Mouse (Mus musculus) heart, embryonic 11.5 days (tissue): ENCODE measurements around the gene Fto. TPM values are rescaled to one million over a fixed set of nuclear protein-coding genes. Genes with fewer than 3 reads are reported as not detected.
A peak's percentile ranks its signal among the peaks of the same experiment; 100 is the strongest.

Experiments used
- ATAC-seq: fragments of 200-750 bp; cut with Nextera tagmentation; replicated peaks from 2 replicates; pipeline ENCODE4 v1.8.0; 2017; ENCODE audit warnings: moderate library complexity; ENCODE audit not compliant: insufficient number of reproducible peaks, low FRiP score, low TSS enrichment
- H3K27ac ChIP-seq: fragments of 300-500 bp; sonication (generic); 2 replicates; pipeline ENCODE4 v1.5.1; 2014; ENCODE audit warnings: mild to moderate bottlenecking, low read depth, low read length
- H3K27me3 ChIP-seq: fragments of 300-500 bp; sonication (generic); 2 replicates; pipeline ENCODE4 v1.6.1; 2014; ENCODE audit warnings: mild to moderate bottlenecking, low read length, mixed read lengths; ENCODE audit not compliant: control insufficient read depth, insufficient read depth
- H3K36me3 ChIP-seq: fragments of 300-500 bp; sonication (generic); 2 replicates; pipeline ENCODE4 v1.6.1; 2014; ENCODE audit warnings: mild to moderate bottlenecking, low read length, moderate library complexity, mixed read lengths; ENCODE audit not compliant: control insufficient read depth, insufficient read depth
- H3K4me1 ChIP-seq: fragments of 300-500 bp; sonication (generic); 2 replicates; pipeline ENCODE4 v1.6.1; 2014; ENCODE audit warnings: low read length; ENCODE audit not compliant: control insufficient read depth, insufficient read depth
- H3K4me2 ChIP-seq: fragments of 300-500 bp; sonication (generic); 2 replicates; pipeline ENCODE4 v1.6.1; 2014; ENCODE audit warnings: mild to moderate bottlenecking, moderate library complexity
- H3K4me3 ChIP-seq: fragments of 300-500 bp; sonication (generic); 2 replicates; pipeline ENCODE4 v1.5.1; 2014; ENCODE audit warnings: low read depth, low read length
- H3K9ac ChIP-seq: fragments of 300-500 bp; sonication (generic); 2 replicates; pipeline ENCODE4 v1.6.1; 2014; ENCODE audit warnings: mild to moderate bottlenecking, low read depth, low read length, moderate library complexity
- H3K9me3 ChIP-seq: fragments of 300-500 bp; sonication (generic); replicated peaks from 2 replicates; pipeline ENCODE4 v1.6.1; 2016; ENCODE audit warnings: low read length; ENCODE audit not compliant: control insufficient read depth
- WGBS: fragments of 180-500 bp; shearing (Covaris S2); extraction: QIAGEN DNeasy Blood & Tissue Kit; methylation state at CpG from one replicate; pipeline ENCODE4 v1.1.7; 2014; ENCODE audit not compliant: insufficient replicate concordance; 5-methylcytosine and 5-hydroxymethylcytosine counted together
- polyA plus RNA-seq: library from polyadenylated mRNA; unstranded; fragments of >200 nt; fragmentation: Nextera tagmentation; extraction: Ambion mirVana; gene quantifications from 2 replicates; pipeline ENCODE4 v1.2.1, GENCODE M21; 2014

Gene Fto
- polyA plus RNA-seq, 1 experiment from 2014 or later: 70.1 TPM

GRCm38 (mm10) chr8:91557041-91557587 is 243.8 kb downstream of the Fto start:
- H3K27ac ChIP-seq: no peak overlapping the region
- H3K9me3 ChIP-seq: no peaks in the 10 kb centered on the region
- H3K4me3 ChIP-seq: no peak overlapping the region
- no peak overlapping the region for H3K9ac ChIP-seq
- 87% methylated on average over 5 of the region's 5 CpGs for WGBS
- no peak overlapping the region for H3K4me2 ChIP-seq
- H3K27me3 ChIP-seq: no peaks in the 10 kb centered on the region
- ATAC-seq: no peak
- peaks cover 28% of the 10 kb centered on the region for H3K4me1 ChIP-seq
- no peaks in the 10 kb centered on the region for H3K36me3 ChIP-seq

GRCm38 (mm10) chr8:91558408-91558807 is 245.1 kb downstream of the Fto start:
- WGBS: 44% methylated on average over 6 of the region's 6 CpGs
- no peak overlapping the region for H3K4me3 ChIP-seq
- ATAC-seq: 0 out of 2 replicates have a peak, but pooled peaks have one; percentile 22
- no peaks in the 10 kb centered on the region for H3K27me3 ChIP-seq
- H3K9ac ChIP-seq: no peak overlapping the region
- no peak overlapping the region; the same call in 1 of the 2 replicates for H3K4me2 ChIP-seq
- H3K36me3 ChIP-seq: no peaks in the 10 kb centered on the region
- H3K27ac ChIP-seq: no peak overlapping the region
- peaks cover 27% of the 10 kb centered on the region for H3K4me1 ChIP-seq
- H3K9me3 ChIP-seq: no peaks in the 10 kb centered on the region

GRCm38 (mm10) chr8:91560017-91560591 is 246.8 kb downstream of the Fto start:
- H3K9me3 ChIP-seq: no peaks in the 10 kb centered on the region
- no peaks in the 10 kb centered on the region for H3K27me3 ChIP-seq
- ATAC-seq: no peak
- 50% methylated on average over 6 of the region's 6 CpGs for WGBS
- H3K9ac ChIP-seq: no peak overlapping the region
- no peak overlapping the region for H3K27ac ChIP-seq
- H3K36me3 ChIP-seq: no peaks in the 10 kb centered on the region
- H3K4me2 ChIP-seq: no peak overlapping the region
- no peak overlapping the region for H3K4me3 ChIP-seq
- peaks cover 24% of the 10 kb centered on the region for H3K4me1 ChIP-seq

- H3K27ac ChIP-seq: no peak overlapping the region
- no peaks in the 10 kb centered on the region for H3K36me3 ChIP-seq
- H3K9ac ChIP-seq: no peak overlapping the region
- H3K4me3 ChIP-seq: no peak overlapping the region
- 94% methylated on average over 4 of the region's 4 CpGs for WGBS
- H3K4me2 ChIP-seq: no peak overlapping the region
- H3K9me3 ChIP-seq: no peaks in the 10 kb centered on the region
- H3K4me1 ChIP-seq: peaks cover 32% of the 10 kb centered on the region
- ATAC-seq: no peak
- H3K27me3 ChIP-seq: no peaks in the 10 kb centered on the region
These were observed 247.9 kb downstream of the Fto start for GRCm38 (mm10) chr8:91561241-91561640.

- H3K4me2 ChIP-seq: no peak overlapping the region
- H3K36me3 ChIP-seq: no peaks in the 10 kb centered on the region
- no peak overlapping the region for H3K27ac ChIP-seq
- H3K27me3 ChIP-seq: no peaks in the 10 kb centered on the region
- no peaks in the 10 kb centered on the region for H3K9me3 ChIP-seq
- H3K4me1 ChIP-seq: peaks cover 39% of the 10 kb centered on the region
- no peak overlapping the region for H3K4me3 ChIP-seq
- no peak for ATAC-seq
- H3K9ac ChIP-seq: no peak overlapping the region
- WGBS: 72% methylated on average over 7 of the region's 7 CpGs
These were observed 249.3 kb downstream of the Fto start for GRCm38 (mm10) chr8:91562600-91562999.

GRCm38 (mm10) chr8:91563326-91563725 is 250.0 kb downstream of the Fto start:
- Histone ChIP-seq H3K4me1 (peaks cover 34% of the 10 kb centered on the region), H3K4me3 (no peak overlapping the region), H3K36me3 (no peaks in the 10 kb centered on the region), H3K9me3 (no peaks in the 10 kb centered on the region), H3K4me2 (no peak overlapping the region), H3K27me3 (no peaks in the 10 kb centered on the region), H3K27ac (no peak overlapping the region), H3K9ac (no peak overlapping the region)
- no peak for ATAC-seq
- 79% methylated on average over 3 of the region's 3 CpGs for WGBS

GRCm38 (mm10) chr8:91565869-91566502 is 252.7 kb downstream of the Fto start:
- peak overlapping the region; percentile 46 for H3K4me2 ChIP-seq
- no peaks in the 10 kb centered on the region for H3K9me3 ChIP-seq
- no peaks in the 10 kb centered on the region for H3K36me3 ChIP-seq
- peaks cover 48% of the 10 kb centered on the region for H3K4me1 ChIP-seq
- no peak overlapping the region for H3K4me3 ChIP-seq
- peak overlapping the region; percentile 62 for H3K27ac ChIP-seq
- no peak overlapping the region for H3K9ac ChIP-seq
- no peak for ATAC-seq
- no peaks in the 10 kb centered on the region for H3K27me3 ChIP-seq
- WGBS: 22% methylated on average over 12 of the region's 12 CpGs

- Histone ChIP-seq H3K4me2 (no peak overlapping the region; the same call in 1 of the 2 replicates), H3K9me3 (no peaks in the 10 kb centered on the region), H3K4me1 (peaks cover 51% of the 10 kb centered on the region), H3K27ac (peak overlapping the region; percentile 62), H3K27me3 (no peaks in the 10 kb centered on the region), H3K9ac (no peak overlapping the region), H3K4me3 (no peak overlapping the region), H3K36me3 (no peaks in the 10 kb centered on the region)
- no peak for ATAC-seq
- WGBS: 46% methylated on average over 2 of the region's 2 CpGs
These were observed 253.2 kb downstream of the Fto start for GRCm38 (mm10) chr8:91566503-91566869.
